Mouse (Mus musculus): ENCODE data around the gene Galnt17.
A peak's percentile ranks its signal among the peaks of the same experiment; 100 is the strongest.

The Galnt17 gene

GRCm38 (mm10) chr5:130927138-130927793 lies 381.0 kb downstream of the Galnt17 start:
- no peak for DNase-seq (ENCODE audit: low spot score)

GRCm38 (mm10) chr5:130925681-130926080 lies 382.6 kb downstream of the Galnt17 start:
- DNase-seq (ENCODE audit: low spot score): no peak

GRCm38 (mm10) chr5:130924245-130924827 lies 384.0 kb downstream of the Galnt17 start:
- DNase-seq (ENCODE audit: low spot score): no peak

GRCm38 (mm10) chr5:130919969-130920368 lies 388.3 kb downstream of the Galnt17 start:
- no peak for DNase-seq (ENCODE audit: low spot score)

GRCm38 (mm10) chr5:130914606-130915005 lies 393.7 kb downstream of the Galnt17 start:
- no peak for DNase-seq (ENCODE audit: low spot score)

- no peak for DNase-seq (ENCODE audit: low spot score)
These were observed 396.7 kb downstream of the Galnt17 start for GRCm38 (mm10) chr5:130911551-130911950.

GRCm38 (mm10) chr5:130901736-130902135 lies 406.6 kb downstream of the Galnt17 start:
- DNase-seq (ENCODE audit: low spot score): no peak

- DNase-seq (ENCODE audit: low spot score): no peak
These were observed 412.3 kb downstream of the Galnt17 start for GRCm38 (mm10) chr5:130895991-130896390.

- DNase-seq (ENCODE audit: low spot score): no peak
These were observed 416.6 kb downstream of the Galnt17 start for GRCm38 (mm10) chr5:130891735-130892134.

- no peak for DNase-seq (ENCODE audit: low spot score)
These were observed 428.0 kb downstream of the Galnt17 start for GRCm38 (mm10) chr5:130880331-130880730.

GRCm38 (mm10) chr5:130875391-130875790 lies 432.9 kb downstream of the Galnt17 start:
- no peak for DNase-seq (ENCODE audit: low spot score)

GRCm38 (mm10) chr5:130871086-130871485 lies 437.2 kb downstream of the Galnt17 start:
- no peak for DNase-seq (ENCODE audit: low spot score)

- no peak for DNase-seq (ENCODE audit: low spot score)
These were observed 438.4 kb downstream of the Galnt17 start for GRCm38 (mm10) chr5:130869869-130870268.

- DNase-seq (ENCODE audit: low spot score): peak; percentile 26
These were observed 446.0 kb downstream of the Galnt17 start for GRCm38 (mm10) chr5:130862302-130862701.

GRCm38 (mm10) chr5:130859736-130860135 lies 448.6 kb downstream of the Galnt17 start:
- DNase-seq (ENCODE audit: low spot score): no peak

GRCm38 (mm10) chr5:130858706-130859105 lies 449.6 kb downstream of the Galnt17 start:
- no peak for DNase-seq (ENCODE audit: low spot score)

- no peak for DNase-seq (ENCODE audit: low spot score)
These were observed 450.1 kb downstream of the Galnt17 start for GRCm38 (mm10) chr5:130858148-130858547.

- DNase-seq (ENCODE audit: low spot score): peak; percentile 49
These were observed 453.9 kb downstream of the Galnt17 start for GRCm38 (mm10) chr5:130854430-130854829.

GRCm38 (mm10) chr5:130853371-130853770 lies 454.9 kb downstream of the Galnt17 start:
- peak; percentile 69 for DNase-seq (ENCODE audit: low spot score)

- DNase-seq (ENCODE audit: low spot score): no peak
These were observed 456.1 kb downstream of the Galnt17 start for GRCm38 (mm10) chr5:130852182-130852581.

GRCm38 (mm10) chr5:130849610-130850009 lies 458.7 kb downstream of the Galnt17 start:
- no peak for DNase-seq (ENCODE audit: low spot score)

- DNase-seq (ENCODE audit: low spot score): no peak
These were observed 459.7 kb downstream of the Galnt17 start for GRCm38 (mm10) chr5:130848562-130848961.

GRCm38 (mm10) chr5:130825797-130826196 lies 482.5 kb downstream of the Galnt17 start:
- no peak for DNase-seq (ENCODE audit: low spot score)
